Mouse (Mus musculus) olfactory bulb, adult 2 months (tissue): ENCODE data around the gene Mob2. TPM values are rescaled to one million over a fixed set of nuclear protein-coding genes. Genes with fewer than 3 reads are reported as not detected.

Experiments
- H3K27ac ChIP-seq: fragments of 200-500 bp; 2 replicates; pipeline ENCODE4 v1.5.1; 2012; ENCODE audit warnings: low read depth, low read length; ENCODE audit not compliant: insufficient read depth
- H3K4me1 ChIP-seq: fragments of 200-500 bp; 2 replicates; pipeline ENCODE4 v1.6.1; 2012; ENCODE audit warnings: low read length; ENCODE audit not compliant: control insufficient read depth, insufficient read depth
- H3K4me3 ChIP-seq: fragments of 200-500 bp; 2 replicates; pipeline ENCODE4 v1.5.1; 2012; ENCODE audit warnings: mild to moderate bottlenecking, low read depth, low read length, moderate library complexity; ENCODE audit not compliant: insufficient read depth
- CTCF ChIP-seq: fragments of 200-500 bp; IDR thresholded peaks from 2 replicates; pipeline ENCODE4 v1.5.1; 2012; ENCODE audit warnings: low read depth, mild to moderate bottlenecking, low read length, moderate library complexity; ENCODE audit not compliant: insufficient read depth
- POLR2A ChIP-seq: fragments of 200-500 bp; IDR thresholded peaks from 2 replicates; pipeline ENCODE4 v1.6.1; 2012; ENCODE audit warnings: mild to moderate bottlenecking, low read depth, low read length, moderate library complexity; ENCODE audit not compliant: insufficient read depth
- WGBS: fragments of 180-500 bp; shearing (Covaris S2); methylation state at CpG from one replicate; pipeline ENCODE4 v1.1.7; 2018; 5-methylcytosine and 5-hydroxymethylcytosine counted together
- polyA plus RNA-seq: library from polyadenylated mRNA; stranded (reverse); fragments of >200 nt; gene quantifications from 2 replicates; pipeline ENCODE4 v1.2.4, GENCODE M21; 2012; ENCODE audit warnings: low replicate concordance; ENCODE audit not compliant: missing spikeins, insufficient read depth, insufficient read length

The Mob2 gene
- polyA plus RNA-seq, 1 experiment: not detected

DNA sequence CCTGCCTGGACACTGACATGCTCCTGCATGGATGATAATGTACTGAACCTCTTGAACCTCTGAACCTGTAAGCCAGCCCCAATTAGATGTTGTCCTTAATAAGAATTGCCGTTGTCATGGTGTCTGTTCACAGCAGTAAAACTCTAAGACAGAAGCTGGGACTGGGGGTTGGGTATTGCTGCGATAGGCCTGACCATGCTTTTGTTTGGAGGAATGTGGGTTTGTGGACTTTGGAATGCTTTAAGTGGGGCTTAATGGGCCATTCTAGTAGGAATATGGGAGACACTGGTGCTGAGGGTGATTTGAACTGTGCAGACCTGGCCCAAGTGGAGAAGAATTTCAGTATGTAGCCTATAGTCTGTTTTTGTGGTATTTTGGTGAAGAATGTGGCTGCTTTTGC is 15.5 kb downstream of the Mob2 start:
- H3K4me3 ChIP-seq: no peak overlapping the region
- TF ChIP-seq POLR2A (no peak), CTCF (no peak)
- WGBS: 72% methylated on average over 2 of the region's 2 CpGs
- H3K4me1 ChIP-seq: no peaks in the 10 kb centered on the region
- no peak overlapping the region for H3K27ac ChIP-seq

DNA sequence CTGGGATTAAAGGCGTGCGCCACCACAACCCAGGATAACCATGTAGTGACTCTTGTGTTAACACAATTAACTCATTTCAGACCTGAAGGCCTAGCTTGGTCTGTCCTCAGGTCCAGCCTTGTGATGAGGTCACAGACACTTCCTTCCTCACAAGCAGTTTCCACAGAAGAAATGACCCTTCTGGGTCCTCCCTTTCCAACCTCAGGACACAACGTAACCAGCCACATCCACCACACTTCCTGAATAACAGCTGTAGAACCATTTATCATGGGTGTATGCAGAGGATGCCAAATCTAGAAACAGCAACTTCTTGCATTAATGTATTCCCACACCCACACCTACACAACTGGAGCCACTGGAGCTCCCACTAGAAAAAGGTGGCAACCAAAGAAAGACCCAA is 20.1 kb downstream of the Mob2 start:
- no peak for TF ChIP-seq POLR2A
- no peak for TF ChIP-seq CTCF

DNA sequence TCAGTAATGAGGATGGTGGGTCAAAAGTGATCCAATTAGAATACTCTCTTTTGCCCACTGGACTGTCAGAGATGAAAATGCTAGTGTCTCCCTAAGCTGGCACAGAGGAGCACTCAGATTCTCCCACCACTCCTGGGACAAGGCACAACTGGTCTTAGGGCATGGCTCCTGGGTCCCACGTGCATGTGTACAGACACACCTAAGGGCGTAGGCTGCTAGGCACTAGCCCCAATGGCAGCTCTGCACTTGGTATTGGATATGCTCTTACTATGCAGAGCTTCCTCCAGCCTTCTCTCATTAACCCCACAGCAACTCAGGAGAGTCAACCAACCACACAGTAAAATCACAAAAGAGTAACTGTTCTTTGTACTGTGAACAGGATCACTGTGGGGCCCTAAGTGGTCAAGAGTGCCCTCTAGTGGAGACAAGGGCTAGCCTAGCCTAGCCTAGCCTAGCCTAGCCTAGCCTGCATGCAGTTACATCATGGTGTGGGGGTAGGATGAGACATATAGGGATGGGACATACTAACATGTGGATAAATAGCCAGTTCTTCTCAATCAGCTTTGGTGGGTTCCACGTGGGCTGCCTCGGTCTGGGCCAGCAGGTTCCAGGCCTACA is 23.2 kb downstream of the Mob2 start:
- WGBS: 89% methylated on average over 4 of the region's 4 CpGs
- H3K27ac ChIP-seq: no peak overlapping the region
- H3K4me3 ChIP-seq: no peak overlapping the region
- H3K4me1 ChIP-seq: peaks cover 7% of the 10 kb centered on the region
- TF ChIP-seq CTCF (no peak), POLR2A (no peak)

More for the DNA sequence above, 20.1 kb downstream of the Mob2 start:
- WGBS: 98% methylated on average over 3 of the region's 3 CpGs
- Histone ChIP-seq H3K4me1 (no peaks in the 10 kb centered on the region), H3K27ac (no peak overlapping the region), H3K4me3 (no peak overlapping the region)

DNA sequence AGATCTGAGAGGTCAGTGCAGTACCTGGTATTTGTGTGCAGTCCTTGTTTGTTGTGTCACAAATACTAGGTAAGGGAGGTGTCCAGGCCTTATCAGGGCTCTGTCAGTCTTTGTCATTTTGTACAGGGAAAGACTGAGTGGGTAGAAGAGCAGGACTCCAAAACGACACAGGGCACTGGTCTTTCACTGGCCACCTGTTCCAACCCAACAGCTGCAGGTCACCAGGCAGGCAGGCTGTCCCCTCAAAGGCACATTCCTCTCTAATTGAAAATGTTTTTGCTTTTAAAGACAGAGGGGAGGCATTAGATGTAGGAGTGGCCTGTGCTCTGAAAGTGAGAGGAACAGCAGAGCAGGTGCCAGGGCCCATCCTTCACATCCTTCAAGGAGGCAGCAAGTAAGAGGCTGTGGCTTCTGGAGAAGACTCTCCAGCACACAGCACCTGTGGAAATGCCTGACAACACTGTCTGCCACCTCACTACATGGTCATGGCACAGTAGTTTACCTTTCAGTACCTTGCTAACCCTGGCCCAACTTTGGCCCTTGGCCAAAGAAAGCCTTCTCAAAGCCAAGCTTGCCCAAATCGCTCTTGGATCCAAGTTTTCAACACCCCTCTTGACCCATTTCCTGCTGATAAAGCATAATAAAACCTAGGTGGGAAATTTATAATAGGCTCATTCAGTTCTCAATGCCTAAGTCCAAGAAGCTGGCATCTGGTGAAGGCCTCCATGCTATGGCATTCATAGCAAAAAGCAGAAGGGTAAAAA is 25.6 kb downstream of the Mob2 start:
- Histone ChIP-seq H3K27ac (no peak overlapping the region), H3K4me1 (peaks cover 7% of the 10 kb centered on the region), H3K4me3 (no peak overlapping the region)
- TF ChIP-seq POLR2A (no peak), CTCF (no peak)
- WGBS: 67% methylated on average over 2 of the region's 2 CpGs

DNA sequence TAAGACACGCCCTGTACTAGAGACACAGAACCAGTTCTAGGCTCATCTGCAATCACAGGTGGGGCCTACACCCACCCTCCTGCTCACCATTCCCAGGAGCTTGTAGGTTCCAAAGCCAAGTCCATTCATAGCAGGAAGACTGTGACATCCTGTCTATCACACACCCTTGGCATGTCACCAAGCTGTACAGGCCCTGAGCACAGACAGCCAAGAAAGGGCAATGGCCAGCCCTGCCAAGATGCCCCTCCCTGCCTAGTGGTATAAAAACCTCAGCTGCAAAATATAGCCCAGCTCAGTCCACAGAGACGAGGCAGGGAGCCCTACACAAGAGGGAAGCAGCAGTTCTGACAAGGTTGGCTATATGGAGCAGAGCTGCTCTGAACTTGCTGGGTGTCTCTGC is 26.7 kb downstream of the Mob2 start:
- no peak for TF ChIP-seq POLR2A
- TF ChIP-seq CTCF: no peak
- no peak overlapping the region for H3K27ac ChIP-seq
- peaks cover 7% of the 10 kb centered on the region for H3K4me1 ChIP-seq
- 88% methylated on average over 2 of the region's 2 CpGs for WGBS
- no peak overlapping the region for H3K4me3 ChIP-seq

DNA sequence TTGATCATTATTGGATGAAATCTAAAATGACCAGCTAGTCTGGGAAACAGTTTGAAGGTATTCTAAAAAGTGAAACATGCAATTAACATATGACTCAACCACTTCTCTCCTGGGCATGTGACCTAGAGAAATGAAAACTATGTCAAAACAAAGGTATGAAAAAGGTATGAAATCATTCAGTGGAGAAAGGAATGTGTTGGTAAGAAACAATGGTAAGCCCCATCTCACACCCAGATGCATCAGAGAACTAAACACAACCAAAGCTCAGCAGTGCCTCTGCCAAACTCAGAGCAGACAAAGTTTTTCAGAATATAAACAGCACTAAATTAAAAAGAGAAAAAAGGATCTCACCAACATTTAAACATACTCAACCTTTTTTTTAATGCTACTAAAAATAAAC is 30.8 kb downstream of the Mob2 start:
- Histone ChIP-seq H3K4me3 (no peak overlapping the region), H3K27ac (no peak overlapping the region), H3K4me1 (peaks cover 12% of the 10 kb centered on the region)
- TF ChIP-seq CTCF (no peak), POLR2A (no peak)

DNA sequence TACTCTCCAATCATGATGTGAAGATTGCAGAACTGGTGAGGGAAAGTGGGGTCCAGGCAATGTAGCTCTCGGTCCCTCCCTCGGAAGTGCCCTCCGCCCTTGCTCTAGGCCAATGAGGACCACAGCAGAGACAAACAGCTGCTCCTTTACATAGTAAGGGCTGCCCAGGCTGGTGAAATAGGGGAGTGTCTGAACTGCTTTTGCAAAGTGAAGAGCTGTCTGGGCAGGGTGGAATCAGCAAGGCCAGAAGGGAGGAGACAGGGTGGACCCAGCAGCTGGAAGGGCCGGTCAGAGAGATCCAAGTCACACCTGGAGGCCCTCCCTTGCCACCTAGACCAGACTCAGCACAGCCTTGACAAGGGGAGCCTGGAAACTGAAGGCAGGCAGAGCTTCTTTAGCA is 34.9 kb downstream of the Mob2 start:
- TF ChIP-seq POLR2A: no peak
- TF ChIP-seq CTCF: no peak
- Histone ChIP-seq H3K27ac (no peak overlapping the region), H3K4me1 (peaks cover 8% of the 10 kb centered on the region), H3K4me3 (no peak overlapping the region)
- WGBS: 92% methylated on average over 4 of the region's 4 CpGs

DNA sequence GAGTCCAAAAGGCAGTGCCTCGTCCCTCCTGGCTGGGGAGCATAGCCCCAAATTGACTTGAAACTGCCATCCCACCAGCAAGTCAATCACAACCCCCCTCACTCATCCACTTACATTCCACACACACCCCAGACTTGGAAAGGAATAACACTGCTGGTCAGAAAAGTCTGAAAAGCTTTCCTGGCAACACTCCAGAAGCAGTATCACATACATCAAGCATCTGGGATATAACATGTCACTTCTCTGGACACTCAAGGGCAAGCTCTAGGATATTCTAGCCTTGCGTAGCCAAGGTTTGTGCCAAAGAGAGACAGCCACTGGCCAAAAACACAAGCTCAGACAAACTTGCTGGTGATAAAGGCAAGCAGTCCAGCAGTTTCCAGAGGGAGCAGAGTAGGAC is 35.7 kb downstream of the Mob2 start:
- Histone ChIP-seq H3K4me3 (no peak overlapping the region), H3K4me1 (peaks cover 10% of the 10 kb centered on the region), H3K27ac (no peak overlapping the region)
- TF ChIP-seq POLR2A: no peak
- no peak for TF ChIP-seq CTCF
- 79% methylated on average over 2 of the region's 2 CpGs for WGBS

DNA sequence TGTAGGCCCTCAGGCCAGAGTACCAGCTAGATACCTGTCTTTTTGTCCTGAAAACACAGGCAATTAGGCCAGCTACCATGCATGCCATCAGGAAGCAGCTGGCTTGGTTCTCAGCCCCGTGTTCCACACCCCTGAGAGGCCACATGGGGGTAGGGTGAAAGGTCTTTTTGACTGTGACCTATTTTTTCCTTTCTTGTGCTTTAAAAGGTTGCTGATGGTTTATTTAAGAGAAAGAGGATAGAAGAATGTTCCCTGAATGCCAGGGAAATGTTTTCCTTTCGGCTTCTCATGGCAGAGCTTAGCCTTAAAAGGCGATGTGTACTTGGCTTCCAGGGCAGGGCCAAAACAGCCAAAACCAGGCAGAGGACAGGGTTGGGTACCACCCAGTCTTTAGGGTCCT is 40.0 kb downstream of the Mob2 start:
- peaks cover 7% of the 10 kb centered on the region for H3K4me1 ChIP-seq
- H3K4me3 ChIP-seq: no peak overlapping the region
- H3K27ac ChIP-seq: no peak overlapping the region
- TF ChIP-seq CTCF (no peak), POLR2A (no peak)
- WGBS: 77% methylated on average over 3 of the region's 3 CpGs

DNA sequence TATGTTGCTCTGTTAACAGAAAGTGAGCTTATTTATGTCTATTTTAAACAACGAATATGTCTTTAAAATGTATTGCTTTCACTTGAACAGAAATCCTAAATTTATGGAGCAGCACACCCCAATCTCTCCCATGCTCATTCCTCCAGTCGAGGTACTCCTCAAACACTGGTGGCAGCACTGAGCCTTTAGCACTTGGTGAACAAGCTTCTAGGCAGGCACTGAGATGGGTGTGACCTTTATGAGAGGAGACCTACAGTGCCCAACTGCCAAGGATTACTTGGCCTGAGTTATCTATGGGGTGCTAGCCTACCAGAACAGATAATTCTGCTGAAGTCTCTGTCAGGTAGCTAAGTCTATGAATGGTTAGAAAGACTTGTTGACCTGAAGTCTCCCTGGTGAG is 41.2 kb downstream of the Mob2 start:
- TF ChIP-seq POLR2A: no peak
- no peak for TF ChIP-seq CTCF
- Histone ChIP-seq H3K4me3 (no peak overlapping the region), H3K27ac (no peak overlapping the region), H3K4me1 (peaks cover 2% of the 10 kb centered on the region; the same call in 1 of the 2 replicates)
- 65% methylated on average over 2 of the region's 2 CpGs for WGBS
